Mouse (Mus musculus) CD8-positive naive resting alpha-beta T cell, adult 2 months (primary cell): ENCODE data around the gene Rex1bd.

Experiments
- DNase-seq, 2 experiments: peaks; one replicate each; pipeline ENCODE4 v3.0.0; 2022; ENCODE audit warnings: low read depth in 2 of 2, low spot score in 2 of 2

The Rex1bd gene

GRCm38 (mm10) chr8:70482943-70483342 lies 23.6 kb downstream of the Rex1bd start:
- no peak for DNase-seq

GRCm38 (mm10) chr8:70481908-70482307 lies 24.6 kb downstream of the Rex1bd start:
- no peak for DNase-seq

- DNase-seq, result no peak
These were observed 29.1 kb downstream of the Rex1bd start for GRCm38 (mm10) chr8:70477269-70477982.

DNA sequence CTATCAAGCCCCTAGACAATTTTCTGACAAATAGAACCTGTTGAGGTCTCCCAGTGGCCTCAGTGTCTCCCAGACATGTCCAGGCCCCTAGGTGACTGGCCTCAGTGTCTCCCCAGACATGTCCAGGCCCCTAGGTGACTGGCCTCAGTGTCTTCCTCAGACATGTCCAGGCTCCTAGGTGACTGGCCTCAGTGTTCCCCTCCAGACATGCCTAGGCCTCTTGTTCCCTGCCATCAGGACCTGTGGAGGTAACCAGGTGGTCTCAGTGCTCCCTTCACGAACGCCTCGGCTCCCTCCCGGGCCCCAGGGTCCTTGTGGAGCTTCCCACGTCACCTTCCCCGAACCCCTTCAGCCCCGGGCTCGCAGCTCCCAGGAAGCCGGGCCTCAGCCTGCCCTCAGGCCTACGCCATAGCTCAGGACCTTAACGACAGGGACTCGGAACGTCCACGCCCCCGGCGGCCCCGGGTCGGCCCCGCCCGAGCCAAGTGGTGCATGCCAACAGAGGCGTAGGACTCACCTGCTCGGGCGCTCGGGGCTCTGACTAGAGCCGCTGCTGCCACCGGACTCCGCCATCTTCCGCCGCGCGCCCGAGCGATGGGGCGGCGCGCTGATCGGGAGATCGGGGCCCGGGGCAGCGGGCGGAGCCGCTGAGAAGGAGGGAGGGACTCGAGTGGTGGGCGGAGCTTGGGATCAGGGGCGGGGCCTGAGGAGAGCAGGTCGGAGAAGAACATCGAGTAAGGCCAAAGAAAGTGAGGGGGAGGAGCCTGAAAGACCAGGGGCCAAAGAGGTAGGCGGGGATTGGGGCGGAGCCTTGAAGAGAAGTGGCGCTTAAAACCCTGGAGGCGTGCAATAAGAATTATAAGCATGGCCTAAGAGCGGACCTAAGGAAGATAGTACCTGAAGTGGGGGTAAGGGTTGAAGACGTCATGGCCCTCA lies 30.0 kb downstream of the Rex1bd start, which contains the start of gene Klhl26:
Gene Klhl26 (minus strand): TSS at position 636 of the 936 bp plus-strand sequence.
- DNase-seq, result peak; percentile 83 to 92

DNA sequence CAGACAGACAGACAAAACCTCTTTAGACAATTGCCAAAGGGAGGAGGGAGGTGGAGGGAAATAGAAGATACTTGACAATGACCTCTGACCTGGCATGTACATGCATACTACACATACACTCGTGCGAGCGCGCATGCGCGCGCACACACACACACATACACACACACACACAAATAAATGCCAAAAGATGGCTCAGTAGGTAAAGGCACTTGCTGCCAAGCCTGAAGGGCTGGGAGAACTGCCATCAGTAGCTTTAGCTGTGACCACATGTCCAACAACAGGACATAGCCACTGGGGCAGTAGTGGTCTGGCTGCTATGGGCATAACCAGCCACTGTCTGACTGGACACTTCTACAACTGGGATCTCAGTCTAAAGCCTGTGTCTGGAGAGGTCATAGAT lies 34.7 kb downstream of the Rex1bd start:
- no peak for DNase-seq

GRCm38 (mm10) chr8:70469938-70470337 lies 36.6 kb downstream of the Rex1bd start:
- no peak for DNase-seq

- no peak for DNase-seq
These were observed 37.1 kb downstream of the Rex1bd start for GRCm38 (mm10) chr8:70469295-70469916.

DNA sequence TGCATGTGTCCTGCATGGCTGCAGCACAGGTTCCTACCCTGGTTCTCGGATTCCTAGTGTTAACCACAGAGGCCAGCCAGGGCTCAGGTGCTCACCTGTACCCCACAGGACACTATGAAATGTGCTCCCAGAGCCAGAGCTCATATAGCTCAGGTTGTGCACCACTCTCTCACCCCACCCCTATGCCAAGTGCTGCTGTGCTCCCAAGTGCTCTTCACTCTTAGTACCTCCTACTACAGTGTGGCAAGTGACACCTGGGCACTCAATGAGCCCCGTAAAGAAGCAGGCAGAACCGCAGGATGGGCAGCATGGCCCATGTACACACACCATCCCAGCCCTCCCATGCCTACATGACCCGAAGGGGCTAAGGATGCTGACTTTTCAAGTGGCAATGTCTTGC lies 37.8 kb downstream of the Rex1bd start:
- DNase-seq, result no peak

DNA sequence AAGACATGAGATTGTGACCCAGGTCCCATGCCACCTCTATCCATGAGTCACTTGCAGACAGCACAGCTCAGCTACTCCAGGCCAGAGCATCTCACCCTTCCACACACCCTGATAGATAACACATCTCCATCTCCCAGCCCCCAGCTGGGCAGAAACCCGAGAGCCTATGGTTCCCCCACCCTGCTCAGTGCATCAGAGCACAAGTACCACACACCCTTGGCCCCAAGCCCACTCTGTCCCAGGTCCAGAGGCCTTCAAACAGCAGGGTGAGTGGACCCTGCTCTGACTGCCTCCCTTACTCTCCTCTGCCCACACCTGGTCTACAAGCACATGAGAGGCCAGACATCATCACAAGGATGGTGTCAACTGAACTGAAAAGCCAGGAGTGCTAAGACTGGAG lies 38.6 kb downstream of the Rex1bd start:
- no peak for DNase-seq

- DNase-seq, result no peak
These were observed 39.3 kb downstream of the Rex1bd start for GRCm38 (mm10) chr8:70467229-70467725.

DNA sequence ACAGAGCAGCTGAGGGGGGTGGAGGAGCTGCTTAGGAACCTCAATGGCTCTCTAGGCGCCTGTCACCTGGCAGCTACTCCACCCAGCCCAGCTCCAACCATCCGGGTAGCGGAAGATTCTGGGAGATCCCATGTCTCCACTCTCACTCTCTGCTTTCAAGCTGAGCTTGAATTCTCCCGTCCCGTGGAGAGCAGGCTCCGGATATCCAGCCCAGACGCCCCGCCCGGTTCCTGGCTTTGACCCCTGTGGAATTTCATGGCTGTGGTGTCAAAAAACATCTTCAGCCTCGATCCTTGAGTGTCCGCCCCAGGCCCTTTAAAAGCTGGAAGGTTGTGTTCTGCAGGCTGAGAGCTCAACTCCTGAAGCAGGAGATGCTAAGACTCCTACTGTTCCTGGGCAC lies 39.8 kb downstream of the Rex1bd start:
- no peak for DNase-seq

- DNase-seq, result no peak
These were observed 40.2 kb downstream of the Rex1bd start for GRCm38 (mm10) chr8:70466305-70466704.

GRCm38 (mm10) chr8:70465701-70466100 lies 40.9 kb downstream of the Rex1bd start:
- DNase-seq, result no peak

DNA sequence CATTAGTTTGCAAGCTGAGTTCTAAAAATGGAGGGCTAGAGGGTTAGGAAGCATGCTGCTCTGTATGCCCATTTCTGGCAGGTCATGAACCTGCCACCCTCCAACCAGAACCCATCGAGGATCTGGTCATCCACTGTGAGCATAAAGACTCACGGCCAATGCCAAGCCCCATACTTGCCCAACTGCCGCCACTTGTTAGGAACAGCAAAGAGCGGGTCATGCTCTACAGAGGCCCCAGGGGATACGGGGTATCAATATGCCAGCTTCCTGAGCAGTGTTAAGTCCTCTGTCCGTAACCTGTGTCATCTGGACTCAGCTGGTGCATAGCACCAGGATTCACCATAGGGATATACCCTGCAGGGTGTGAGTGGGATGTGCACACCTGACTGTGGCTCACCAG lies 42.4 kb downstream of the Rex1bd start:
- DNase-seq, result no peak

GRCm38 (mm10) chr8:70463306-70463705 lies 43.2 kb downstream of the Rex1bd start:
- DNase-seq, result no peak

GRCm38 (mm10) chr8:70462516-70462813 lies 44.1 kb downstream of the Rex1bd start:
- no peak for DNase-seq

DNA sequence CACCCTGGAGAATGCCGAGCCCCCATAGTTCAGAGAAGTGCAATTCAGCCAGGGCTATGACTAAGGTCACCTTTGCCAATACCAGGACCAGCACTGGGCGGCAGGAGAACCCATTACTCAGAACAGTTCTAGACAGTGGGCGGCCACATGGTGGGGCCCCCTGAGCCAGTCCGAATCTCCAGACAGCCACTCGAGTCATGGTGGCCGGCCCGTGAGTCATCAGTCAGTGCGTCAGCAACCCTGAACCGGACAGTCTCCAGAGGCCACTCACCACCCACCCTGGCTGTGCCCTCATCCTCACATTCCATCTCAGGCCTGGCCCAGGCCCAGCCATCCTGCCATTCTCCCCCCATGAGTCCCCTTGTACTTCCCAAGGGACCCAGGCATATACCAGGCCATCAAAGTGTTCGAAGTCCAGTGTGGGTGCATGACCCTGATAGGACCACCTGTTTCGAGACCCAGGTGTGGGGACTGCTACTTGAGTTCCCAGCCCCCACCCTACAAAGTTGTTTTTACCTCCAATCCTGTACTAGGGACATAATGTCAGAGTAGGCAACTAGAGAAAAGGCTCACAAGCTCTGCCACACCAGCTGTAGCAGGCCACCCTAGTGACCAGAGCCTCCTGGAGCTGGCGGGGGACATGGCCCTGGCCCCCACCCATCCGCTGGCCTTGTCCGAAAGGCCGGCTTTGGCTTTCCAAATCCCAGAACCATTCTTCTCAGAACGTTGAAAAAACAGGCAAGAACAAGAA lies 44.6 kb downstream of the Rex1bd start:
- DNase-seq, result no peak

- no peak for DNase-seq
These were observed 45.9 kb downstream of the Rex1bd start for GRCm38 (mm10) chr8:70460606-70461005.

GRCm38 (mm10) chr8:70460199-70460598 lies 46.4 kb downstream of the Rex1bd start:
- no peak for DNase-seq

GRCm38 (mm10) chr8:70459636-70460035 lies 46.9 kb downstream of the Rex1bd start:
- no peak for DNase-seq

GRCm38 (mm10) chr8:70458462-70458861 lies 48.1 kb downstream of the Rex1bd start:
- DNase-seq, result no peak
